Mouse (Mus musculus): ENCODE measurements around the gene Jsrp1.

GRCm38 (mm10) chr10:80835617-80836016, 22.3 kb upstream of the Jsrp1 start:
- TF ChIP-seq CTCF (IDR thresholded peaks at IDR 0.05; ENCODE audit: extremely low read depth, insufficient read length, insufficient replicate concordance, low read depth, low read length) (no peak), POLR2A (IDR thresholded peaks at IDR 0.05; ENCODE audit: low read depth, low read length) (no peak)
